Mouse (Mus musculus) limb, embryonic 14.5 days (tissue): Measurements from ENCODE around the gene Smap2. TPM values are rescaled to one million over a fixed set of nuclear protein-coding genes. Genes with fewer than 3 reads are reported as not detected.

Source experiments
- ATAC-seq: fragments of 200-750 bp; cut with Nextera tagmentation; 2 replicates; pipeline ENCODE4 v1.8.0; 2017; ENCODE audit warnings: low read depth, moderate number of reproducible peaks, moderate TSS enrichment; ENCODE audit not compliant: low FRiP score
- DNase-seq: peaks from one replicate; pipeline ENCODE4 v3.0.0-alpha.2; 2015; ENCODE audit warnings: low spot score
- H3K27ac ChIP-seq: fragments of 300-500 bp; sonication (generic); replicated peaks from 2 replicates; pipeline ENCODE4 v1.5.1; 2014; ENCODE audit warnings: low read depth, mild to moderate bottlenecking, low read length, moderate library complexity, mixed read lengths
- H3K27me3 ChIP-seq: fragments of 300-500 bp; sonication (generic); 2 replicates; pipeline ENCODE4 v1.6.1; 2014; ENCODE audit warnings: low read length, mixed read lengths; ENCODE audit not compliant: control insufficient read depth, insufficient read depth
- H3K36me3 ChIP-seq: fragments of 300-500 bp; sonication (generic); 2 replicates; pipeline ENCODE4 v1.6.1; 2014; ENCODE audit warnings: mild to moderate bottlenecking, low read length, moderate library complexity, mixed read lengths; ENCODE audit not compliant: control insufficient read depth, insufficient read depth
- H3K4me1 ChIP-seq: fragments of 300-500 bp; sonication (generic); 2 replicates; pipeline ENCODE4 v1.6.1; 2014; ENCODE audit warnings: antibody characterized with exemption, low read length, mixed read lengths; ENCODE audit not compliant: control insufficient read depth, insufficient read depth
- H3K4me2 ChIP-seq: fragments of 300-500 bp; sonication (generic); replicated peaks from 2 replicates; pipeline ENCODE4 v1.6.1; 2014; ENCODE audit warnings: low read depth, mild to moderate bottlenecking, low read length, moderate library complexity; ENCODE audit not compliant: severe bottlenecking
- H3K4me3 ChIP-seq: fragments of 300-500 bp; sonication (generic); replicated peaks from 2 replicates; pipeline ENCODE4 v1.5.1; 2014; ENCODE audit warnings: low read length
- H3K9ac ChIP-seq: fragments of 300-500 bp; sonication (generic); 2 replicates; pipeline ENCODE4 v1.6.1; 2014; ENCODE audit warnings: mild to moderate bottlenecking, low read depth, low read length, moderate library complexity; ENCODE audit not compliant: severe bottlenecking
- H3K9me3 ChIP-seq: fragments of 300-500 bp; sonication (generic); 2 replicates; pipeline ENCODE4 v1.6.1; 2016; ENCODE audit warnings: low read length; ENCODE audit not compliant: control insufficient read depth
- POLR2A ChIP-seq: fragments of 200-500 bp; IDR thresholded peaks from 2 replicates; pipeline ENCODE4 v1.8.0; 2012; ENCODE audit warnings: inconsistent platforms, mild to moderate bottlenecking, moderate library complexity, borderline replicate concordance; ENCODE audit not compliant: insufficient read depth, insufficient read length; ENCODE audit errors: extremely low read depth
- WGBS: fragments of 180-500 bp; shearing (Covaris S2); extraction: QIAGEN DNeasy Blood & Tissue Kit; methylation state at CpG from one replicate; pipeline ENCODE4 v1.1.7; 2014; 5-methylcytosine and 5-hydroxymethylcytosine counted together
- polyA plus RNA-seq, 2 experiments: library from polyadenylated mRNA; depleted of rRNA in 1 of 2; stranded (reverse) in 1 of 2; unstranded in 1 of 2; fragments of >200 nt; fragmentation: Nextera tagmentation in 1 of 2; extraction: Ambion mirVana in 1 of 2; gene quantifications; 2 replicates each; pipeline versions ENCODE4 v1.2.1 to v1.2.3; 2012 to 2014

Gene Smap2
- polyA plus RNA-seq, 2 experiments, result 17.3 to 19.8 TPM

- H3K4me1 ChIP-seq, result no peaks in the 10 kb centered on the region
- H3K4me3 ChIP-seq, result no peak overlapping the region
- 90% methylated on average over 4 of the region's 4 CpGs for WGBS
- no peak overlapping the region for H3K4me2 ChIP-seq
- H3K36me3 ChIP-seq, result peaks cover 40% of the 10 kb centered on the region
- no peak overlapping the region for H3K9ac ChIP-seq
- no peaks in the 10 kb centered on the region for H3K9me3 ChIP-seq
- DNase-seq, result no peak
- H3K27me3 ChIP-seq, result no peaks in the 10 kb centered on the region
- TF ChIP-seq POLR2A, result no peak
- no peak overlapping the region for H3K27ac ChIP-seq
- ATAC-seq, result no peak
Measured at GRCm38 (mm10) chr4:120975428-120975734, 41.7 kb downstream of the Smap2 start.

- TF ChIP-seq POLR2A, result no peak
- DNase-seq, result no peak
- Histone ChIP-seq H3K9me3 (no peaks in the 10 kb centered on the region), H3K27me3 (no peaks in the 10 kb centered on the region), H3K4me1 (no peaks in the 10 kb centered on the region), H3K9ac (no peak overlapping the region), H3K4me2 (no peak overlapping the region), H3K27ac (no peak overlapping the region), H3K4me3 (no peak overlapping the region), H3K36me3 (peaks cover 40% of the 10 kb centered on the region)
- ATAC-seq, result no peak
- WGBS, result 85% methylated on average over 11 of the region's 11 CpGs
Measured at GRCm38 (mm10) chr4:120974711-120975427, 42.2 kb downstream of the Smap2 start.

- Histone ChIP-seq H3K9ac (no peak overlapping the region), H3K4me3 (no peak overlapping the region), H3K4me1 (no peaks in the 10 kb centered on the region), H3K9me3 (no peaks in the 10 kb centered on the region), H3K27me3 (no peaks in the 10 kb centered on the region), H3K36me3 (peaks cover 60% of the 10 kb centered on the region), H3K4me2 (no peak overlapping the region), H3K27ac (no peak overlapping the region)
- 96% methylated on average over 8 of the region's 8 CpGs for WGBS
- ATAC-seq, result no peak
- TF ChIP-seq POLR2A, result no peak
- DNase-seq, result no peak
Measured at GRCm38 (mm10) chr4:120971842-120972241, 45.2 kb downstream of the Smap2 start.

- Histone ChIP-seq H3K4me3 (no peak overlapping the region), H3K27me3 (no peaks in the 10 kb centered on the region), H3K36me3 (peaks cover 54% of the 10 kb centered on the region), H3K4me1 (no peaks in the 10 kb centered on the region), H3K9me3 (no peaks in the 10 kb centered on the region), H3K9ac (no peak overlapping the region), H3K4me2 (no peak overlapping the region), H3K27ac (no peak overlapping the region)
- TF ChIP-seq POLR2A, result no peak
- peak; percentile 7 for DNase-seq
- no peak for ATAC-seq
- WGBS, result 90% methylated on average over 5 of the region's 5 CpGs
Measured at GRCm38 (mm10) chr4:120969382-120970146, 47.5 kb downstream of the Smap2 start.

GRCm38 (mm10) chr4:120968486-120968885, 48.6 kb downstream of the Smap2 start:
- Histone ChIP-seq H3K4me2 (no peak overlapping the region), H3K27me3 (no peaks in the 10 kb centered on the region), H3K4me1 (no peaks in the 10 kb centered on the region), H3K36me3 (peaks cover 43% of the 10 kb centered on the region), H3K27ac (no peak overlapping the region), H3K9ac (no peak overlapping the region), H3K4me3 (no peak overlapping the region), H3K9me3 (no peaks in the 10 kb centered on the region)
- ATAC-seq (no peak), DNase-seq (no peak)
- 87% methylated on average over 9 of the region's 9 CpGs for WGBS
- TF ChIP-seq POLR2A, result no peak
